Mouse (Mus musculus) lung, postnatal 10 days (tissue): Measurements from ENCODE around the gene Jak3.
"Not testable (repeated sequence)": the region's sequence is repeated elsewhere in the genome, so short reads cannot be mapped to it uniquely, and the experiment has no call there.

Source experiments
- DNase-seq: peaks from one replicate; pipeline ENCODE4 v3.0.0; 2021

The Jak3 gene

DNA sequence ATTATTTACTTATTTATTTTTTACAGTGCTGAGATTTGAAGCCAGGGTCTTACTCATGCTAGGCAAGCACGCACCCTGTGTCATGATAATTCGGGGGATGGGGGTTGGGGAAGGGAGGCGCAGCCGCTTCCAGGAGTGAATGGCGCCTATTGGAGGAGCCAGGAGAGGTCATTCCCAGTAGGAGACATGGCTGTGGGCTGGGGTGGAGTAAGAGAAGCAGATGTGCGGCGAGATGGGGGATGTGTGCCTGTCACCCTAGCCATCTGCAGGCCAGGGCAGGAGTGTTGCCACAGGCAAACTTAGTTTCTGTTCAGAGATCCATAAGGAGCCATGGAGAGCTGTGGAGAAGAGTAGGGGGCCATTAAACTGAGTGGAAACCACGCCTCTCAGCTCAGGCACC is 11.5 kb downstream of the Jak3 start:
- no peak for DNase-seq

DNA sequence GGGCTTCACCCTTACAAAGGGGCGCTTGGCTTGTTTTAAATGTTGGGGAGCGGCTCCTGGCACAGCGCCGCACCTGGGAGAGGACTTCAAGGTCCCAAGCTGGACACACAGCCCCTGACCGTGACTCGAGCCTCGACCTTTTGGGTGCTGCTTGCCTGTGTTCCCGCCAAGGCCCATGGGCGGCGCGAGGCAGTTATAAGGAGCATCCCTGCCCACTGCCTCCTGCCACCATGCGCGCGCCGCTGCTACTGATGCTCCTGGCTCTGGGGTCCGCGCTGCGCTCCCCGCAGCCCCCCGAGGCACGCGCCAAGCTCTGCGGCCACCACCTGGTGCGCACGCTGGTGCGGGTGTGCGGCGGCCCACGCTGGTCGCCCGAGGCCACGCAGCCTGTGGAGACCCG is 12.9 kb downstream of the Jak3 start, which contains the start of gene Insl3:
Gene Insl3, plus strand, starts transcription at position 187 of the 400 bp plus-strand sequence.
- DNase-seq, result no peak

DNA sequence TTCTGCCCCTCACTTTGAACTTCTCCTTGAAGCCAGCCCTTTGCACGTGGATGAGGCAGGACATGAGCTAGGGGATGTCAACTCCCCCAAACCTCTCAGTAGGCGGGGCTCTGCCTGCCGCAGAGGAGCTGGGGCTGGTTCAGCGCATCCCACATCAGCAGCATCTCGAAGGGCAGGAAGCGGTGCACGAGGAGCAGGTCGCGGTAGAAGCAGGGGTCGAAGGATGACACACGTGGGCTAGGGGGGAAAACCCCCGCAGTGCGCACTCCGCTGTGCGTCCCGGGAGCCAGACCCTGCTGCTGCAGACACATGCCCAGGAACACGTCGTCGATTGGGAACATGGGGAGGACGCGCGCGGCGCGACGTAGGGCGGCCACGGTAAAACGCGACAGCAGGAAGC is 16.4 kb downstream of the Jak3 start:
- no peak for DNase-seq

GRCm38 (mm10) chr8:71693166-71694041 is 17.3 kb downstream of the Jak3 start:
- DNase-seq, result no peak

DNA sequence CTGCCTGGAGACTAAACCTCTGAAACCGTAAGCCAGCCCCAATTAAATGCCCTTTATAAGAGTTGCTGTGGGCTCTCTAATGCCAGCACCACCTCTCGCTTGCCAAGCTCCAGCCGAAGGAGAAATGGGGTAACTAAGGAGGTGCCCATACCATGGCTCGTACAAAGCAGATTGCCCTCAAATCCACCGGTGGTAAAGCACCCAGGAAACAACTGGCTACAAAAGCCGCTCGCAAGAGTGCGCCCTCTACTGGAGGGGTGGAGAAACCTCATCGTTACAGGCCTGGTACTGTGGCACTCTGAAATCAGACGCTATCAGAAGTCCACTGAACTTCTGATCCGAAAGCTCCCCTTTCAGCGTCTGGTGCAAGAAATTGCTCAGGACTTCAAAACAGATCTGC is 19.4 kb downstream of the Jak3 start:
- DNase-seq, result not testable (repeated sequence)

- peak; percentile 59 for DNase-seq
These were observed 24.6 kb downstream of the Jak3 start for GRCm38 (mm10) chr8:71700493-71701269.

DNA sequence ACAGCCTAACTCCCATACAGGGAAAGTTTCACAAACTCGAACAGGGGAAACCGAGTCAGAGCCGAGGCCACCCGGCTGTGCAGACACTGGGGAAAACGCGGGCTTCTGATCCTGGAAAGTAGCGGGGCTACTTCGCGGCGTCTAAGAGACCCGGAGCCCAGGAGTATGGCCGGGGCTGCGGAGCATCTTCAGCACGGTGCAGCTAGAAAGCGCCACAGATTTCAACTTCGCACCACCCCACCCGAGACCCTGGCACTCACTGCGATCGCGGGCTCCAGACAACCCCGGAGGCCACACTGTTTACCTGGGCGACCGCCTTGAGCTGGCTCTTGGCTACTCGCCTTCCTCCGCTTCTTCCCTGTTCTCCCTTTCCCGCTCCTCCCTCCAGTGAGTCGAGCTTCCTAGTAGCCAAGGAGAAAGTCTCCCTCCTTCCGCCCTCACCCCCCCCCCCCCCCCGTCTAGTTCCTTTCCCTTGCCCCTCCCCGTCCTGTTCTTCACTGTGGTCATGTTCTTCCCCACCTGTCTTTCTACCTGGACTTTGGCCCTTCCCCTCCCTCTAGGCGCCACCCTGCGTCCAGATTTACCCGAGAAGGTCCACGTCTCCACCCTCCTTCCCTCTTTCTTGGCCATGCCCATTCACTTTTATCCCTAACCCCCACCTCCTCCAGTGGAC is 25.5 kb downstream of the Jak3 start, which contains the start of gene B3gnt3:
Gene B3gnt3, minus strand, starts transcription at position 376 of the 673 bp plus-strand sequence.
- DNase-seq, result no peak

DNA sequence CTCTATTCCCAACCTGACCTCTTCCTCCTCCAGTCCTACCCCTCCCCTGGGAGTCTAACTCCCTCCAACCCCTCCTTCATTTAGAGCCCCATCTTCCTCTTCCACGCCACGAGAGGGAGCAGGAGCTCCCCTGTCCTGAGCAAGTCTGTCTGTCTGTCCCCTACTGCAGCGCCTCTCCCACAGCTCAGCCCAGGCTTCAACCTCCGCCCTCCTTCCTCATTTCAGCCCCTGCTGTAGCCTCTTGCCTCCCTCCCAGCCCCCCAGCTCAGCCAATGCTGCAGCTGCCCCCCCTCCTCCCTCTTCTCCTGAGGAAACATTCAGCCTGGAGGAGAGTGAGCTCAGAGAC is 26.0 kb downstream of the Jak3 start:
- no peak for DNase-seq

GRCm38 (mm10) chr8:71702923-71703322 is 26.8 kb downstream of the Jak3 start:
- DNase-seq, result no peak

DNA sequence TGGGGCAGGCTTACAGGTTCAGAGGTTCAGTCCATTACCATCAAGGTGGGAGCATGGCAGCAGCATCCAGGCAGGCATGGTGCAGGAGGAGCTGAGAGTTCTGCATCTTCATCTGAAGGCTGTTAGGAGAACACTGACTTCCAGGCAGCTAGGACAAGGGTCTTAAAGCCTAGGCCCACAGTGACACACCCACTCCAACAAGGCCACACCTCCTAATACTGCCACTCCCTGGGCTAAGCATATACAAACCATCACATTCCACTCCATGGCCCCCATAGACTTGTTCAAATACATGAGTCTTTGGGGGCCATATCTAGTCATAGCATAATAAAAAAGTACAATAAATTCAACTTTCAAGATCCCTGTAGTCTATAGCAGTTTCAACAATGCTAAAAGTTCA is 27.3 kb downstream of the Jak3 start:
- DNase-seq, result not testable (repeated sequence)

- peak; percentile 58 for DNase-seq
These were observed 31.8 kb downstream of the Jak3 start for GRCm38 (mm10) chr8:71707874-71708273.

- no peak for DNase-seq
These were observed 33.2 kb downstream of the Jak3 start for GRCm38 (mm10) chr8:71709134-71709799.

GRCm38 (mm10) chr8:71709800-71710446 is 33.8 kb downstream of the Jak3 start:
- DNase-seq, result peak; percentile 87

- no peak for DNase-seq
These were observed 35.5 kb downstream of the Jak3 start for GRCm38 (mm10) chr8:71711574-71711973.

DNA sequence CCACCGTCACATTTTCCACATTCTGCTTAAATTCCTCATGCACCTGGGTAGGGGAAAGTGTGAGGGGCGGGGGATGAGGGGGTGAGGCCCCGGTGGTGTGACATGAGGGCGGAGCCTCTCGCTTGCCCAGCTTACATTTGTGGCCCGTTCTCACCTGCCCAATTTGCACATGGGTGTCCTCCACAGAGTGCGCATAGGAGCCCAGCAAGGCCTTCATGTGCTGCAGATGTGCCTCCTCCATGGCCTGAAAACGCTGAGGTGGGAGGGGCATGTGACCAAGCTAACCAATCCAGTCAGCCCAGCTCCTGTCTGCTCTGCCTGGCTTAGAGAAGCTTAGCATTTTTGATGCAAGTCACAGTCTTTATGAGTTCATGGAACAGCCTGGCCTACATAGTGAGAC is 39.4 kb downstream of the Jak3 start:
- no peak for DNase-seq

- no peak for DNase-seq
These were observed 40.5 kb downstream of the Jak3 start for GRCm38 (mm10) chr8:71716561-71717053.

- DNase-seq, result no peak
These were observed 41.0 kb downstream of the Jak3 start for GRCm38 (mm10) chr8:71717096-71717495.

- no peak for DNase-seq
These were observed 42.2 kb downstream of the Jak3 start for GRCm38 (mm10) chr8:71718252-71718651.

GRCm38 (mm10) chr8:71719218-71719617 is 43.1 kb downstream of the Jak3 start:
- no peak for DNase-seq

GRCm38 (mm10) chr8:71719928-71720457 is 43.9 kb downstream of the Jak3 start:
- DNase-seq, result no peak

- DNase-seq, result no peak
These were observed 47.0 kb downstream of the Jak3 start for GRCm38 (mm10) chr8:71723047-71723551.

GRCm38 (mm10) chr8:71724389-71724788 is 48.3 kb downstream of the Jak3 start:
- no peak for DNase-seq
